Mouse (Mus musculus) heart, adult 2 months (tissue): Measurements from ENCODE around the gene Tma7. TPM values are rescaled to one million over a fixed set of nuclear protein-coding genes. Genes with fewer than 3 reads are reported as not detected.
A peak's percentile ranks its signal among the peaks of the same experiment; 100 is the strongest.

ENCODE experiments used
- DNase-seq, 2 experiments: peaks; one replicate each; pipeline ENCODE4 v3.0.0; 2021
- H3K27ac ChIP-seq: fragments of 200-600 bp; 2 replicates; pipeline ENCODE4 v1.8.1; 2022
- H3K27me3 ChIP-seq: fragments of 200-500 bp; 2 replicates; pipeline ENCODE4 v1.6.1; 2012; ENCODE audit warnings: mild to moderate bottlenecking, low read length, inconsistent platforms, mixed read lengths; ENCODE audit not compliant: control insufficient read depth, insufficient read depth
- H3K36me3 ChIP-seq: fragments of 200-500 bp; 2 replicates; pipeline ENCODE4 v1.6.1; 2012; ENCODE audit warnings: low read length, inconsistent platforms; ENCODE audit not compliant: control insufficient read depth, insufficient read depth
- H3K4me1 ChIP-seq: fragments of 200-500 bp; 2 replicates; pipeline ENCODE4 v1.6.1; 2011; ENCODE audit warnings: low read length; ENCODE audit not compliant: control insufficient read depth, insufficient read depth
- H3K4me3 ChIP-seq: fragments of 200-600 bp; 2 replicates; pipeline ENCODE4 v1.8.1; 2022
- H3K79me2 ChIP-seq: fragments of 200-500 bp; replicated peaks from 2 replicates; pipeline ENCODE4 v1.6.1; 2012; ENCODE audit warnings: mild to moderate bottlenecking, inconsistent platforms, low read length, moderate library complexity, mixed read lengths; ENCODE audit not compliant: control insufficient read depth, insufficient read depth
- H3K9ac ChIP-seq: fragments of 200-500 bp; 2 replicates; pipeline ENCODE4 v1.6.1; 2012; ENCODE audit warnings: low read depth, mild to moderate bottlenecking, control low read depth, inconsistent platforms, low read length, mixed read lengths
- CTCF ChIP-seq: fragments of 200-600 bp; IDR thresholded peaks from 2 replicates; pipeline ENCODE4 v1.8.1; 2022; ENCODE audit warnings: antibody characterized with exemption, mild to moderate bottlenecking, moderate library complexity
- EP300 ChIP-seq: fragments of 200-500 bp; IDR thresholded peaks from 2 replicates; pipeline ENCODE4 v1.6.1; 2011; ENCODE audit warnings: low read depth, low read length, control low read depth; ENCODE audit not compliant: insufficient read depth
- POLR2A ChIP-seq: fragments of 200-500 bp; IDR thresholded peaks from 2 replicates; pipeline ENCODE4 v1.6.1; 2011; ENCODE audit warnings: mild to moderate bottlenecking, low read depth, low read length, control low read depth; ENCODE audit not compliant: insufficient read depth
- WGBS: fragments of 180-500 bp; shearing (Covaris S2); methylation state at CpG from one replicate; pipeline ENCODE4 v1.1.7; 2018; 5-methylcytosine and 5-hydroxymethylcytosine counted together
- intact Hi-C: fragments of 180-260 bp; cut with DNase I; formaldehyde crosslinking; loops from one replicate; pipeline ENCODE4 v1.15.1; 2025
- polyA plus RNA-seq: library from polyadenylated mRNA; depleted of rRNA; stranded (reverse); fragments of >200 nt; gene quantifications from 2 replicates; pipeline ENCODE4 v1.2.3, GENCODE M21; 2012
- total RNA-seq, 2 experiments: library from RNA; stranded (reverse); gene quantifications; 2 replicates each; pipeline ENCODE4 v1.2.3; 2021

Tma7 gene
- total and polyA plus RNA-seq, 3 experiments = 41.4 to 235 (median 218) TPM

GRCm38 (mm10) chr9:109093786-109094552 is 11.6 kb upstream of the Tma7 start:
- H3K9ac ChIP-seq = no peak overlapping the region
- H3K4me3 ChIP-seq = no peak overlapping the region
- H3K36me3 ChIP-seq = no peaks in the 10 kb centered on the region
- no peaks in the 10 kb centered on the region for H3K27me3 ChIP-seq
- no peaks in the 10 kb centered on the region for H3K79me2 ChIP-seq
- H3K27ac ChIP-seq = no peak overlapping the region
- intact Hi-C loops = no loop called here
- peak in 1 of 2 experiments; percentile 35 for DNase-seq
- TF ChIP-seq CTCF = no peak
- TF ChIP-seq EP300 = no peak
- no peak for TF ChIP-seq POLR2A
- H3K4me1 ChIP-seq = peaks cover 7% of the 10 kb centered on the region
- WGBS = 29% methylated on average over 11 of the region's 11 CpGs

DNA sequence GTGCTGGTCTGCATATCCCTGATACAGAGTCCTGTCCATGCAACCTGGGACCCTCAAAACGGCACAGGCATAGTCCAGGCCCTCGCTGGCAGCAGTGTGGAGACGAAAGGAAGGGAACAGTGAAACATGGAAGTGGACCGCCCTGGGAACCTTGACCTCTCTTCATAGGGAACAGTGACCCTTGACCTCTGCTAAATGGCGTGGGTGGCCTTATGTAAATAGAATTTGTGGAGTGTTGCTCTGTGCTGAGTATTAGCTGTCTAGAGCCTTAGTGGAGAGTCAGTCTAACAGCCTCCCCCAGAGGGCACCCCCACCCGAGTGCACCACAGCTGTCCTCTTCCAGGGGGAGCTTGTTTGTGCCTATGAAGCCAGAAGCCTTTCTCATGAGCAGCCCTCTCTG is 10.4 kb upstream of the Tma7 start:
- H3K79me2 ChIP-seq = no peaks in the 10 kb centered on the region
- TF ChIP-seq POLR2A (no peak), EP300 (no peak), CTCF (no peak)
- no peak overlapping the region for H3K9ac ChIP-seq
- DNase-seq = no peak
- no peaks in the 10 kb centered on the region for H3K36me3 ChIP-seq
- H3K27ac ChIP-seq = no peak overlapping the region
- WGBS = 74% methylated on average over 6 of the region's 6 CpGs
- H3K4me1 ChIP-seq = peaks cover 6% of the 10 kb centered on the region; the same call in 1 of the 2 replicates
- H3K27me3 ChIP-seq = no peaks in the 10 kb centered on the region
- intact Hi-C loops = no loop called here
- no peak overlapping the region for H3K4me3 ChIP-seq

DNA sequence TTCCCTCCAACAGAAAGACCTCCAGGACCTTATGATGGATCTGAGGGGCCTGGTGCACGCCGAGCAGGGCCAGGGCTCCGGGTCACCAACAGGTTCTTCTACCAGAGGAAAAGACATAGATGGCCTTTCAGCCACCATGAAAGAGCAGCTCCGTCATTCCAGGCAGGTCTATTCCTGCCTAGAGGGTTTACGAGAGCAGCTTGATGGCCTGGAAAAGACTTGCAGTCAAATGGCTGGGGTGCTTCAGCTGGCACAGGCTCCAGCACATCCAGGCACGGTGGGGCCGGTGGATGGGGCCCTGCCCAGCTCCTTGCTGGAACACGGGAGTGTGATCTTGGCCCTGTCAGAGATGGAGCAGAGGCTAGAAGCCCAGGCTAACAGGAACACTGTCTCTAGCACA is 9.4 kb upstream of the Tma7 start:
- WGBS = 92% methylated on average over 8 of the region's 8 CpGs
- DNase-seq = no peak
- Histone ChIP-seq H3K27ac (no peak overlapping the region), H3K27me3 (no peaks in the 10 kb centered on the region), H3K4me3 (no peak overlapping the region), H3K9ac (no peak overlapping the region), H3K4me1 (peaks cover 6% of the 10 kb centered on the region; the same call in 1 of the 2 replicates), H3K79me2 (no peaks in the 10 kb centered on the region), H3K36me3 (no peaks in the 10 kb centered on the region)
- intact Hi-C loops = no loop called here
- no peak for TF ChIP-seq EP300

- no peak for DNase-seq
- H3K27ac ChIP-seq = no peak overlapping the region
- H3K36me3 ChIP-seq = no peaks in the 10 kb centered on the region
- TF ChIP-seq EP300 = no peak
- TF ChIP-seq CTCF = no peak
- TF ChIP-seq POLR2A = no peak
- H3K27me3 ChIP-seq = no peaks in the 10 kb centered on the region
- H3K4me3 ChIP-seq = no peak overlapping the region
- intact Hi-C loops = no loop called here
- WGBS = 86% methylated on average over 15 of the region's 15 CpGs
- no peak overlapping the region for H3K9ac ChIP-seq
- H3K4me1 ChIP-seq = peaks cover 6% of the 10 kb centered on the region; the same call in 1 of the 2 replicates
- H3K79me2 ChIP-seq = no peaks in the 10 kb centered on the region
Observed at GRCm38 (mm10) chr9:109090446-109090845, 8.1 kb upstream of the Tma7 start.

- Histone ChIP-seq H3K27ac (no peak overlapping the region), H3K79me2 (no peaks in the 10 kb centered on the region), H3K9ac (peak overlapping the region; percentile 14; the same call in 1 of the 2 replicates), H3K4me3 (no peak overlapping the region), H3K36me3 (no peaks in the 10 kb centered on the region), H3K27me3 (no peaks in the 10 kb centered on the region), H3K4me1 (peaks cover 5% of the 10 kb centered on the region; the same call in 1 of the 2 replicates)
- WGBS = 10% methylated on average over 5 of the region's 5 CpGs
- DNase-seq = peak in 1 of 2 experiments; percentile 36
- no peak for TF ChIP-seq EP300
- TF ChIP-seq CTCF = peak; percentile 84
- no peak for TF ChIP-seq POLR2A
- intact Hi-C loops = loop anchor here (1.0 to 5.0 kb wide), 2 partner anchors 34 to 774 kb away; no protein-coding TSS in a partner anchor
Observed at GRCm38 (mm10) chr9:109087987-109088386, 5.6 kb upstream of the Tma7 start.

DNA sequence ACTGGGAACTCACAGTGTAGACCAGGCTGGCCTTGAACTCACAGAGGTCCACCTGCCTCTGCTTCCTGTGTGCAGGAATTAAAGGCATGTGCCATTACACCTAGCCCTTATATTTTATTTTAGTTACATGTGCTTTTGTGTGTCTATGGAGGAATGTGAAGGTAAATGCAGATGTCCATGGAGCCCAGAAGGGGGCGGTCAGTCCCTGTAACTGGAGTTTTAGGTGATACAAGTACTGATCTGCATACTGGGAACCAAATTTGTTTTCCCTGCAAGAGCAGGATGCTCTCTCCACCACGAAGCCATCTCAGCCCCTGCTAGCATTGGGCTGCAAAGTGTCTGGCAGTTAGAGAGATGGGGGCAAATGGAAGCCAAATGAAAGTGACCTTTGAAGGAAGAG is 2.5 kb upstream of the Tma7 start:
- no peak for DNase-seq
- intact Hi-C loops = loop anchor here (5.0 kb wide), 1 partner anchor 777 kb away; no protein-coding TSS in a partner anchor
- Histone ChIP-seq H3K27ac (no peak overlapping the region), H3K4me3 (no peak overlapping the region), H3K79me2 (no peaks in the 10 kb centered on the region), H3K36me3 (peaks cover 9% of the 10 kb centered on the region; the same call in 1 of the 2 replicates), H3K4me1 (peaks cover 7% of the 10 kb centered on the region), H3K27me3 (no peaks in the 10 kb centered on the region), H3K9ac (no peak overlapping the region)
- no peak for TF ChIP-seq POLR2A
- TF ChIP-seq EP300 = no peak
- peak; percentile 60 for TF ChIP-seq CTCF
- 23% methylated on average over 2 of the region's 2 CpGs for WGBS
